10 mouse cellular contexts compared by ENCODE assay signal in genomic region chr2:153609058-153609457, GRCm38 (mm10). TPM values are rescaled to one million over a fixed set of nuclear protein-coding genes. Genes with fewer than 3 reads are reported as not detected.
DNase-seq lines count a peak whose midpoint lies in the region; ATAC-seq lines count a peak whose summit lies in the region.
"Had no signal": no experiment of that assay in that cellular context is flagged by ENCODE, and none has a peak within 500 bp of the region (broad histone marks: within the 10 kb centered on the region; RNA-seq: fewer than 3 reads in every experiment).

No protein-coding gene starts in this region.

- H3K27ac ChIP-seq in hindbrain, embryonic 10.5 days: peak overlapping the region; percentile 66
- no peak overlapping the region for H3K27ac ChIP-seq in hindbrain, embryonic 13.5 days
- H3K27ac ChIP-seq: embryonic facial prominence, embryonic 13.5 days had no signal

- peak; percentile 50 for DNase-seq in cerebellum, adult 11-12 months
- DNase-seq in cerebellum, adult 9-10 months: no peak
- no peak for DNase-seq in hindbrain, embryonic 10.5 days (ENCODE audit: low spot score)
- DNase-seq in adrenal gland, adult 2 months: peak; percentile 88
- DNase-seq in kidney, postnatal 25 days: peak; percentile 43 to 83
- DNase-seq in frontal cortex, postnatal 10 days (ENCODE audit: low spot score in 2 of 2): no peak
- DNase-seq in thymus, postnatal 4 days: no peak

- peaks cover 42% of the 10 kb centered on the region for H3K4me1 ChIP-seq in hindbrain, embryonic 10.5 days (replicated peaks)
- H3K4me1 ChIP-seq in hindbrain, embryonic 13.5 days (replicated peaks): peaks cover 29% of the 10 kb centered on the region

- H3K9me3 ChIP-seq in hindbrain, embryonic 10.5 days: no peaks in the 10 kb centered on the region
- no peaks in the 10 kb centered on the region for H3K9me3 ChIP-seq in hindbrain, embryonic 13.5 days
- H3K9me3 ChIP-seq: embryonic facial prominence, embryonic 13.5 days; lung, embryonic 15.5 days had no signal

- ATAC-seq in hindbrain, embryonic 13.5 days (ENCODE audit: low FRiP score): no peak

- H3K27me3 ChIP-seq in hindbrain, embryonic 10.5 days (ENCODE audit: insufficient read depth, poor library complexity, severe bottlenecking): no peaks in the 10 kb centered on the region
- H3K27me3 ChIP-seq in hindbrain, embryonic 13.5 days: no peaks in the 10 kb centered on the region
- H3K27me3 ChIP-seq: embryonic facial prominence, embryonic 13.5 days; lung, embryonic 15.5 days had no signal

- H3K4me3 ChIP-seq in hindbrain, embryonic 10.5 days: no peak overlapping the region
- H3K4me3 ChIP-seq in hindbrain, embryonic 13.5 days: no peak overlapping the region
- H3K4me3 ChIP-seq: embryonic facial prominence, embryonic 13.5 days; lung, embryonic 15.5 days had no signal

- H3K9ac ChIP-seq in hindbrain, embryonic 13.5 days: no peak overlapping the region
- H3K9ac ChIP-seq: embryonic facial prominence, embryonic 13.5 days; lung, embryonic 15.5 days had no signal

- no peaks in the 10 kb centered on the region for H3K36me3 ChIP-seq in hindbrain, embryonic 10.5 days
- no peaks in the 10 kb centered on the region for H3K36me3 ChIP-seq in hindbrain, embryonic 13.5 days
- H3K36me3 ChIP-seq: embryonic facial prominence, embryonic 13.5 days; lung, embryonic 15.5 days had no signal

- H3K4me2 ChIP-seq in hindbrain, embryonic 13.5 days: no peak overlapping the region
- H3K4me2 ChIP-seq: lung, embryonic 15.5 days had no signal

- 47% methylated on average over 8 of the region's 8 CpGs for WGBS in hindbrain, embryonic 10.5 days
- WGBS in hindbrain, embryonic 13.5 days: 56% methylated on average over 8 of the region's 8 CpGs

RNA-seq across cellular contexts. Expression of gene Commd7, which starts 23.5 kb away (rescaled TPM):
- polyA plus RNA-seq in hindbrain, embryonic 10.5 days (2016; fragmentation: Nextera tagmentation; extraction: Ambion mirVana): 71.9 and 75.6 TPM in 2 replicates
- 88.3 and 88.8 TPM in 2 replicates for polyA plus RNA-seq in hindbrain, embryonic 13.5 days (2015; fragmentation: Nextera tagmentation; extraction: Ambion mirVana)
- 10 to 100 TPM; 32.3 to 37.0 TPM for total RNA-seq in adrenal gland, adult 2 months (2021)
- 21.9 and 28.9 TPM in 2 replicates for polyA plus RNA-seq in adrenal gland, adult 2 months (2012; rRNA removed)

RNA-seq across cellular contexts. Expression of gene Dnmt3b, which starts 40.2 kb away (rescaled TPM):
- 15.9 and 24.4 TPM in 2 replicates for polyA plus RNA-seq in hindbrain, embryonic 10.5 days (2016; fragmentation: Nextera tagmentation; extraction: Ambion mirVana)
- polyA plus RNA-seq in hindbrain, embryonic 13.5 days (2015; fragmentation: Nextera tagmentation; extraction: Ambion mirVana): 4.4 and 4.9 TPM in 2 replicates
- total RNA-seq in adrenal gland, adult 2 months (2021): 1 to 10 TPM; 1.4 to 1.9 TPM
- polyA plus RNA-seq in adrenal gland, adult 2 months (2012; rRNA removed): 1.2 and 1.7 TPM in 2 replicates

Comparison
In these comparisons a context has a peak if more than half of its experiments do, and no peak if none do; other contexts are left out.
1. DNase-seq: peak in cerebellum, adult 11-12 months (single experiment), adrenal gland, adult 2 months (single experiment) and kidney, postnatal 25 days (2 of 2); none in cerebellum, adult 9-10 months (single experiment), hindbrain, embryonic 10.5 days (single experiment), frontal cortex, postnatal 10 days (0 of 2) and thymus, postnatal 4 days (single experiment).